Mouse (Mus musculus) stomach, postnatal 0 days (tissue): ENCODE measurements around the gene Obp2b. TPM values are rescaled to one million over a fixed set of nuclear protein-coding genes. Genes with fewer than 3 reads are reported as not detected.

Experiments used
- ATAC-seq: fragments of 200-750 bp; cut with Nextera tagmentation; 2 replicates; pipeline ENCODE4 v1.8.0; 2017; ENCODE audit not compliant: low FRiP score, low TSS enrichment
- DNase-seq: peaks from one replicate; pipeline ENCODE4 v3.0.0-alpha.2; 2016; ENCODE audit warnings: low spot score
- H3K27ac ChIP-seq: fragments of 300-500 bp; sonication (generic); replicated peaks from 2 replicates; pipeline ENCODE4 v1.5.1; 2014; ENCODE audit warnings: mild to moderate bottlenecking, control low read depth
- H3K27me3 ChIP-seq: fragments of 300-500 bp; sonication (generic); 2 replicates; pipeline ENCODE4 v1.6.1; 2014; ENCODE audit warnings: low read length; ENCODE audit not compliant: control insufficient read depth, insufficient read depth
- H3K36me3 ChIP-seq: fragments of 300-500 bp; sonication (generic); 2 replicates; pipeline ENCODE4 v1.6.1; 2014; ENCODE audit warnings: low read length, mixed read lengths; ENCODE audit not compliant: control insufficient read depth, insufficient read depth
- H3K4me1 ChIP-seq: fragments of 300-500 bp; sonication (generic); replicated peaks from 2 replicates; pipeline ENCODE4 v1.6.1; 2014; ENCODE audit warnings: antibody characterized with exemption; ENCODE audit not compliant: control insufficient read depth, insufficient read depth
- H3K4me2 ChIP-seq: fragments of 300-500 bp; sonication (generic); replicated peaks from 2 replicates; pipeline ENCODE4 v1.6.1; 2014; ENCODE audit warnings: low read depth, mild to moderate bottlenecking, control low read depth, moderate library complexity
- H3K4me3 ChIP-seq: fragments of 300-500 bp; sonication (generic); 2 replicates; pipeline ENCODE4 v1.5.1; 2014; ENCODE audit warnings: low read depth, low read length, control low read depth
- H3K9ac ChIP-seq: fragments of 300-500 bp; sonication (generic); 2 replicates; pipeline ENCODE4 v1.6.1; 2014; ENCODE audit warnings: mild to moderate bottlenecking, low read length, control low read depth, mixed read lengths
- H3K9me3 ChIP-seq: fragments of 300-500 bp; sonication (generic); 2 replicates; pipeline ENCODE4 v1.6.1; 2016; ENCODE audit warnings: low read length; ENCODE audit not compliant: control insufficient read depth
- CTCF ChIP-seq: IDR thresholded peaks from 2 replicates; pipeline ENCODE4 v1.5.1; 2016; ENCODE audit warnings: antibody characterized with exemption, low read depth, mild to moderate bottlenecking, moderate library complexity
- EP300 ChIP-seq: optimal IDR thresholded peaks from 2 replicates; pipeline ENCODE3; 2016; ENCODE audit warnings: antibody characterized with exemption
- WGBS: fragments of 180-500 bp; shearing (Covaris S2); extraction: QIAGEN DNeasy Blood & Tissue Kit; methylation state at CpG from one replicate; pipeline ENCODE4 v1.1.7; 2014; 5-methylcytosine and 5-hydroxymethylcytosine counted together
- polyA plus RNA-seq: library from polyadenylated mRNA; unstranded; fragments of >200 nt; fragmentation: Nextera tagmentation; extraction: Ambion mirVana; gene quantifications from 2 replicates; pipeline ENCODE4 v1.2.1, GENCODE M21; 2015

The Obp2b gene
- polyA plus RNA-seq, 1 experiment from 2014 or later: not detected

DNA sequence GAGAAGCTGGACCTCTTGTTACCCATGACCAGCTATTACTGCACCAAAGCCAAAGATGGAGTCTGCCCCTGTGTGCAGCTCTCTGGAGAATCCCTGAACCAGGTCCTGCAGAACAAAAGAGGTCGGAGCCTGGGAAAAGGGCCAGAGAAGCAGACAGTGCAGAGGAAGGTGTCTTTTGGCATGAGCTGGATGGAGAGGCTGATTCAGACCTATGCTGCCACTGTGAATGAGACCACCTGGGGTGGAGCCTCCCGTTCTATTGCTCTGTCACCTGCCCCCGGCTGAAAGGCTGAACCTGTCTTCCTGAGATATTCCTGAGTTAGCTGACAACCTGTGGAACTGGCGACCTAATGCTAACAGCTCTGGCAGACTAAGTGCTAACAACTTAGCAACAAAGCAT is 44.1 kb downstream of the Obp2b start:
- WGBS: 30% methylated on average over 4 of the region's 4 CpGs
- H3K27me3 ChIP-seq: no peaks in the 10 kb centered on the region
- no peak overlapping the region for H3K4me3 ChIP-seq
- H3K36me3 ChIP-seq: no peaks in the 10 kb centered on the region
- no peak for TF ChIP-seq CTCF
- no peaks in the 10 kb centered on the region for H3K4me1 ChIP-seq
- no peak for ATAC-seq
- DNase-seq: no peak
- no peaks in the 10 kb centered on the region for H3K9me3 ChIP-seq
- H3K9ac ChIP-seq: no peak overlapping the region
- no peak overlapping the region for H3K4me2 ChIP-seq
- H3K27ac ChIP-seq: no peak overlapping the region

DNA sequence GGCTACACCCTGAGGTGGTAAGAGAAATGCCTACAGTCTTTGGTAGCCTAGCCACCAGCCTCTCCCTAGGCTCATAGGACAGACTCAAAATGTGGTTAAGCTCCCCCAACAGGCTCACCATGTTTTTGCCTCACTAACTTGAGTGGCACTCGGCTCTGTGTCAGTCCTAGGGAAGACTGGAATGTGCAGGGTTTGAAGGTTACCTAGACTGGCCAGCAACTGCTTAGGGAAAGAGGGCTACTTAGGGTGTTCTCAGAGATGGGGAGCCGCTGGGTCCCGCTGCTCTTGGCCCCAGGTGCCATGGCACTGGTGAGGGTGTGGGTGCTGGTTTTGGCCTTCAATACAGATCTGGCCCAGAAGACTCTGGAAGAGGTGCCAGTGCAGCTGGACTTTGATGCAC is 45.1 kb downstream of the Obp2b start, which contains the start of gene Gm13539:
TSS of gene Gm13539 (plus strand) at position 301 of the 400 bp plus-strand sequence.
- Histone ChIP-seq H3K36me3 (no peaks in the 10 kb centered on the region), H3K9me3 (no peaks in the 10 kb centered on the region), H3K9ac (no peak within 1 kb of the TSS), H3K4me2 (no peak within 1 kb of the TSS), H3K27me3 (no peaks in the 10 kb centered on the region), H3K27ac (no peak within 1 kb of the TSS), H3K4me3 (no peak within 1 kb of the TSS), H3K4me1 (no peaks in the 10 kb centered on the region)
- 84% methylated on average over 3 of the region's 3 CpGs for WGBS
- ATAC-seq: no peak
- no peak for DNase-seq
- TF ChIP-seq EP300: no peak
- no peak for TF ChIP-seq CTCF

GRCm38 (mm10) chr2:25785573-25786322 is 48.9 kb downstream of the Obp2b start:
- H3K36me3 ChIP-seq: no peaks in the 10 kb centered on the region
- WGBS: 57% methylated on average over 5 of the region's 5 CpGs
- H3K27ac ChIP-seq: no peak overlapping the region
- no peaks in the 10 kb centered on the region for H3K27me3 ChIP-seq
- no peak overlapping the region for H3K9ac ChIP-seq
- no peak for ATAC-seq
- no peak overlapping the region for H3K4me3 ChIP-seq
- TF ChIP-seq CTCF (no peak), EP300 (no peak)
- no peaks in the 10 kb centered on the region for H3K4me1 ChIP-seq
- DNase-seq: no peak
- no peaks in the 10 kb centered on the region for H3K9me3 ChIP-seq
- H3K4me2 ChIP-seq: no peak overlapping the region

GRCm38 (mm10) chr2:25789092-25789491 is 52.3 kb downstream of the Obp2b start:
- Histone ChIP-seq H3K4me3 (no peak overlapping the region), H3K27me3 (no peaks in the 10 kb centered on the region), H3K27ac (no peak overlapping the region), H3K36me3 (no peaks in the 10 kb centered on the region), H3K9ac (no peak overlapping the region), H3K4me2 (no peak overlapping the region), H3K4me1 (no peaks in the 10 kb centered on the region), H3K9me3 (no peaks in the 10 kb centered on the region)
- TF ChIP-seq EP300: no peak
- WGBS: 76% methylated on average over 3 of the region's 3 CpGs
- no peak for DNase-seq
- ATAC-seq: no peak

Other genes starting within 250 kb of the Obp2b start
- gene Lcn12, start 243.1 kb upstream of the Obp2b start, polyA plus RNA-seq: not detected in 2 replicates
- 39.3 and 47.5 TPM in 2 replicates for gene Fbxw5, start 236.3 kb upstream of the Obp2b start, polyA plus RNA-seq
- 2.8 and 3.8 TPM in 2 replicates for gene C8g, start 235.3 kb upstream of the Obp2b start, polyA plus RNA-seq
- gene Traf2, start 190.1 kb upstream of the Obp2b start, polyA plus RNA-seq: 15.9 and 16.0 TPM in 2 replicates
- gene Edf1, start 179.2 kb upstream of the Obp2b start, polyA plus RNA-seq: 351 and 372 TPM in 2 replicates
- 0.34 and 0.55 TPM in 2 replicates for gene Mamdc4, start 162.2 kb upstream of the Obp2b start, polyA plus RNA-seq
- gene Phpt1, start 161.8 kb upstream of the Obp2b start, polyA plus RNA-seq: 87.0 and 87.5 TPM in 2 replicates
- gene Ajm1, start 155.3 kb upstream of the Obp2b start, polyA plus RNA-seq: 0.29 and 0.52 TPM in 2 replicates
- gene Rabl6, start 128.5 kb upstream of the Obp2b start, polyA plus RNA-seq: 30.9 and 32.2 TPM in 2 replicates
- 0.21 and 0.34 TPM in 2 replicates for gene Ccdc183, start 119.3 kb upstream of the Obp2b start, polyA plus RNA-seq
- gene Tmem141, start 115.0 kb upstream of the Obp2b start, polyA plus RNA-seq: 32.4 and 33.3 TPM in 2 replicates
- 3.5 and 3.8 TPM in 2 replicates for gene Fcna, start 109.0 kb upstream of the Obp2b start, polyA plus RNA-seq
- gene Lcn8, start 83.9 kb upstream of the Obp2b start, polyA plus RNA-seq: 0.16 and 0.22 TPM in 2 replicates
- gene Lcn5, start 79.1 kb upstream of the Obp2b start, polyA plus RNA-seq: not detected in 2 replicates
- gene Lcn6, start 60.2 kb upstream of the Obp2b start, polyA plus RNA-seq: not detected in 2 replicates
- not detected in 2 replicates for gene Lcn10, start 54.3 kb upstream of the Obp2b start, polyA plus RNA-seq
- 0.39 TPM in 1 of 2 replicates, not detected in the other for gene Obp2a, start 37.0 kb upstream of the Obp2b start, polyA plus RNA-seq
- 53.9 and 55.6 TPM in 2 replicates for gene Bmyc, start 30.3 kb upstream of the Obp2b start, polyA plus RNA-seq
- gene Lcn3, start 28.6 kb downstream of the Obp2b start, polyA plus RNA-seq: not detected in 2 replicates
- not detected in 2 replicates for gene Lcn11, start 40.0 kb downstream of the Obp2b start, polyA plus RNA-seq
- gene Gm13539, start 45.2 kb downstream of the Obp2b start, polyA plus RNA-seq: 1.2 and 1.6 TPM in 2 replicates
- gene Glt6d1, start 78.8 kb downstream of the Obp2b start, polyA plus RNA-seq: not detected in 2 replicates
- gene Lcn9, start 86.1 kb downstream of the Obp2b start, polyA plus RNA-seq: not detected in 2 replicates
- gene Sohlh1, start 110.2 kb downstream of the Obp2b start, polyA plus RNA-seq: 0.10 TPM in 1 of 2 replicates, not detected in the other
- 0.19 and 0.30 TPM in 2 replicates for gene Kcnt1, start 126.7 kb downstream of the Obp2b start, polyA plus RNA-seq
- 4.2 and 6.5 TPM in 2 replicates for gene Camsap1, start 246.3 kb downstream of the Obp2b start, polyA plus RNA-seq